Mouse (Mus musculus) midbrain, embryonic 13.5 days (tissue): Measurements from ENCODE around the gene Nosip. TPM values are rescaled to one million over a fixed set of nuclear protein-coding genes. Genes with fewer than 3 reads are reported as not detected.
A peak's percentile ranks its signal among the peaks of the same experiment; 100 is the strongest.

Experiments used
- ATAC-seq: fragments of 200-750 bp; cut with Nextera tagmentation; 2 replicates; pipeline ENCODE4 v1.8.0; 2017; ENCODE audit warnings: mild to moderate bottlenecking, moderate TSS enrichment, moderate library complexity
- H3K27ac ChIP-seq: fragments of 300-500 bp; sonication (generic); 2 replicates; pipeline ENCODE4 v1.5.1; 2015; ENCODE audit warnings: inconsistent platforms, mild to moderate bottlenecking, moderate library complexity
- H3K27me3 ChIP-seq: fragments of 300-500 bp; sonication (generic); 2 replicates; pipeline ENCODE4 v1.6.1; 2015; ENCODE audit warnings: mild to moderate bottlenecking, inconsistent platforms
- H3K36me3 ChIP-seq: fragments of 300-500 bp; sonication (generic); 2 replicates; pipeline ENCODE4 v1.6.1; 2015; ENCODE audit warnings: mild to moderate bottlenecking, inconsistent platforms
- H3K4me1 ChIP-seq: fragments of 300-500 bp; sonication (generic); replicated peaks from 2 replicates; pipeline ENCODE4 v1.6.1; 2015; ENCODE audit warnings: inconsistent platforms
- H3K4me2 ChIP-seq: fragments of 300-500 bp; sonication (generic); replicated peaks from 2 replicates; pipeline ENCODE4 v1.6.1; 2015; ENCODE audit warnings: moderate library complexity, mild to moderate bottlenecking, inconsistent platforms
- H3K4me3 ChIP-seq: fragments of 300-500 bp; sonication (generic); replicated peaks from 2 replicates; pipeline ENCODE4 v1.5.1; 2015; ENCODE audit warnings: mild to moderate bottlenecking, inconsistent platforms
- H3K9ac ChIP-seq: fragments of 300-500 bp; sonication (generic); replicated peaks from 2 replicates; pipeline ENCODE4 v1.6.1; 2015; ENCODE audit warnings: mild to moderate bottlenecking, inconsistent platforms
- H3K9me3 ChIP-seq: fragments of 300-500 bp; sonication (generic); 2 replicates; pipeline ENCODE4 v1.6.1; 2016; ENCODE audit warnings: mild to moderate bottlenecking, inconsistent platforms
- WGBS: fragments of 180-500 bp; shearing (Covaris S2); methylation state at CpG from one replicate; pipeline ENCODE4 v1.1.7; 2015; 5-methylcytosine and 5-hydroxymethylcytosine counted together
- polyA plus RNA-seq: library from polyadenylated mRNA; unstranded; fragments of >200 nt; fragmentation: Nextera tagmentation; extraction: Ambion mirVana; gene quantifications from 2 replicates; pipeline ENCODE4 v1.2.1, GENCODE M21; 2015

Gene Nosip
- polyA plus RNA-seq, 1 experiment from 2014 or later, result 61.8 TPM

GRCm38 (mm10) chr7:45038411-45038810 is 23.8 kb upstream of the Nosip start:
- Histone ChIP-seq H3K27me3 (no peaks in the 10 kb centered on the region), H3K36me3 (peaks cover 99% of the 10 kb centered on the region), H3K9ac (no peak overlapping the region), H3K4me2 (no peak overlapping the region), H3K27ac (no peak overlapping the region), H3K4me1 (no peaks in the 10 kb centered on the region), H3K4me3 (no peak overlapping the region), H3K9me3 (no peaks in the 10 kb centered on the region)
- WGBS, result 97% methylated on average over 9 of the region's 9 CpGs
- no peak for ATAC-seq

GRCm38 (mm10) chr7:45040851-45041250 is 21.4 kb upstream of the Nosip start:
- WGBS, result 96% methylated on average over 9 of the region's 9 CpGs
- no peak overlapping the region for H3K9ac ChIP-seq
- H3K9me3 ChIP-seq, result no peaks in the 10 kb centered on the region
- peaks cover 99% of the 10 kb centered on the region for H3K36me3 ChIP-seq
- H3K4me3 ChIP-seq, result no peak overlapping the region
- H3K4me1 ChIP-seq, result no peaks in the 10 kb centered on the region
- no peak overlapping the region for H3K4me2 ChIP-seq
- no peaks in the 10 kb centered on the region for H3K27me3 ChIP-seq
- ATAC-seq, result no peak
- H3K27ac ChIP-seq, result no peak overlapping the region

GRCm38 (mm10) chr7:45043307-45043706 is 18.9 kb upstream of the Nosip start:
- H3K4me2 ChIP-seq, result no peak overlapping the region
- WGBS, result 96% methylated on average over 14 of the region's 14 CpGs
- H3K4me3 ChIP-seq, result no peak overlapping the region
- no peaks in the 10 kb centered on the region for H3K9me3 ChIP-seq
- ATAC-seq, result no peak
- no peaks in the 10 kb centered on the region for H3K27me3 ChIP-seq
- no peak overlapping the region for H3K9ac ChIP-seq
- H3K27ac ChIP-seq, result no peak overlapping the region
- H3K4me1 ChIP-seq, result no peaks in the 10 kb centered on the region; the same call in 1 of the 2 replicates
- peaks cover 99% of the 10 kb centered on the region for H3K36me3 ChIP-seq

GRCm38 (mm10) chr7:45045741-45046140 is 16.5 kb upstream of the Nosip start:
- Histone ChIP-seq H3K36me3 (peaks cover 99% of the 10 kb centered on the region), H3K4me1 (peaks cover 11% of the 10 kb centered on the region), H3K27me3 (no peaks in the 10 kb centered on the region), H3K9me3 (no peaks in the 10 kb centered on the region), H3K4me3 (no peak overlapping the region), H3K4me2 (no peak overlapping the region), H3K9ac (no peak overlapping the region), H3K27ac (no peak overlapping the region)
- ATAC-seq, result no peak
- 93% methylated on average over 22 of the region's 22 CpGs for WGBS

GRCm38 (mm10) chr7:45046853-45047350 is 15.3 kb upstream of the Nosip start:
- peaks cover 88% of the 10 kb centered on the region for H3K36me3 ChIP-seq
- H3K4me3 ChIP-seq, result no peak overlapping the region
- no peaks in the 10 kb centered on the region for H3K27me3 ChIP-seq
- peaks cover 22% of the 10 kb centered on the region for H3K4me1 ChIP-seq
- 95% methylated on average over 26 of the region's 26 CpGs for WGBS
- H3K27ac ChIP-seq, result no peak overlapping the region
- no peak overlapping the region for H3K4me2 ChIP-seq
- no peak overlapping the region for H3K9ac ChIP-seq
- H3K9me3 ChIP-seq, result no peaks in the 10 kb centered on the region
- ATAC-seq, result no peak

GRCm38 (mm10) chr7:45047491-45047890 is 14.7 kb upstream of the Nosip start:
- no peak overlapping the region for H3K4me2 ChIP-seq
- H3K4me3 ChIP-seq, result no peak overlapping the region
- H3K36me3 ChIP-seq, result peaks cover 82% of the 10 kb centered on the region
- H3K9me3 ChIP-seq, result no peaks in the 10 kb centered on the region
- no peak for ATAC-seq
- no peaks in the 10 kb centered on the region for H3K27me3 ChIP-seq
- 95% methylated on average over 14 of the region's 14 CpGs for WGBS
- H3K27ac ChIP-seq, result no peak overlapping the region
- H3K4me1 ChIP-seq, result peaks cover 24% of the 10 kb centered on the region
- H3K9ac ChIP-seq, result no peak overlapping the region

GRCm38 (mm10) chr7:45048001-45048890 is 14.0 kb upstream of the Nosip start:
- no peak for ATAC-seq
- H3K9me3 ChIP-seq, result no peaks in the 10 kb centered on the region
- peaks cover 24% of the 10 kb centered on the region for H3K4me1 ChIP-seq
- no peak overlapping the region for H3K27ac ChIP-seq
- H3K4me2 ChIP-seq, result no peak overlapping the region
- no peaks in the 10 kb centered on the region for H3K27me3 ChIP-seq
- WGBS, result 94% methylated on average over 38 of the region's 38 CpGs
- no peak overlapping the region for H3K4me3 ChIP-seq
- H3K9ac ChIP-seq, result no peak overlapping the region
- H3K36me3 ChIP-seq, result peaks cover 74% of the 10 kb centered on the region

GRCm38 (mm10) chr7:45048923-45049657 is 13.1 kb upstream of the Nosip start:
- Histone ChIP-seq H3K27ac (no peak overlapping the region), H3K4me1 (peaks cover 30% of the 10 kb centered on the region), H3K9me3 (no peaks in the 10 kb centered on the region), H3K4me3 (no peak overlapping the region), H3K27me3 (no peaks in the 10 kb centered on the region), H3K9ac (no peak overlapping the region), H3K4me2 (no peak overlapping the region), H3K36me3 (peaks cover 66% of the 10 kb centered on the region)
- 93% methylated on average over 23 of the region's 23 CpGs for WGBS
- ATAC-seq, result no peak

- Histone ChIP-seq H3K4me1 (peaks cover 35% of the 10 kb centered on the region), H3K27ac (peak overlapping the region; percentile 100), H3K36me3 (peaks cover 46% of the 10 kb centered on the region), H3K4me3 (peak overlapping the region; percentile 99), H3K4me2 (peak overlapping the region; percentile 91), H3K27me3 (no peaks in the 10 kb centered on the region), H3K9me3 (no peaks in the 10 kb centered on the region), H3K9ac (peak overlapping the region; percentile 97)
- 1% methylated on average over 16 of the region's 16 CpGs for WGBS
- ATAC-seq, result peak; percentile 56
Observed at GRCm38 (mm10) chr7:45050945-45051600, 11.2 kb upstream of the Nosip start.

GRCm38 (mm10) chr7:45051601-45051974 is 10.6 kb upstream of the Nosip start:
- peak overlapping the region; percentile 91 for H3K4me2 ChIP-seq
- H3K27ac ChIP-seq, result peak overlapping the region; percentile 100
- no peaks in the 10 kb centered on the region for H3K27me3 ChIP-seq
- peak overlapping the region; percentile 99 for H3K4me3 ChIP-seq
- H3K9me3 ChIP-seq, result no peaks in the 10 kb centered on the region
- peak overlapping the region; percentile 97 for H3K9ac ChIP-seq
- ATAC-seq, result no peak
- H3K4me1 ChIP-seq, result peaks cover 35% of the 10 kb centered on the region
- WGBS, result 1% methylated on average over 13 of the region's 13 CpGs
- H3K36me3 ChIP-seq, result peaks cover 41% of the 10 kb centered on the region

- Histone ChIP-seq H3K4me2 (peak overlapping the region; percentile 91), H3K27ac (peak overlapping the region; percentile 100), H3K9ac (peak overlapping the region; percentile 97), H3K9me3 (no peaks in the 10 kb centered on the region), H3K36me3 (peaks cover 33% of the 10 kb centered on the region), H3K4me1 (peaks cover 35% of the 10 kb centered on the region), H3K27me3 (no peaks in the 10 kb centered on the region), H3K4me3 (peak overlapping the region; percentile 99)
- no peak for ATAC-seq
- under 1% methylated on average over 38 of the region's 38 CpGs for WGBS
Observed at GRCm38 (mm10) chr7:45052181-45052861, 9.9 kb upstream of the Nosip start.
